Mouse (Mus musculus): ENCODE data around the gene Acot7.

- TF ChIP-seq POLR2A (IDR thresholded peaks at IDR 0.05; ENCODE audit: low read depth, low read length) (no peak), CTCF (IDR thresholded peaks at IDR 0.05; ENCODE audit: extremely low read depth, insufficient read depth, insufficient read length, insufficient replicate concordance) (no peak)
Observed at GRCm38 (mm10) chr4:152277916-152278315, 100.0 kb downstream of the Acot7 start.
